Mouse (Mus musculus) forebrain, embryonic 11.5 days (tissue): ENCODE data around the gene Mob3a. TPM values are rescaled to one million over a fixed set of nuclear protein-coding genes. Genes with fewer than 3 reads are reported as not detected.

ENCODE experiments used
- ATAC-seq: fragments of 200-750 bp; cut with Nextera tagmentation; replicated peaks from 2 replicates; pipeline ENCODE4 v1.8.0; 2017; ENCODE audit warnings: moderate TSS enrichment; ENCODE audit not compliant: low FRiP score
- DNase-seq: peaks from one replicate; pipeline ENCODE4 v3.0.0-alpha.2; 2017; ENCODE audit warnings: low spot score
- H3K27ac ChIP-seq: fragments of 300-500 bp; sonication (generic); 2 replicates; pipeline ENCODE4 v1.5.1; 2014; ENCODE audit warnings: low read depth, low read length
- H3K27me3 ChIP-seq: fragments of 300-500 bp; sonication (generic); 2 replicates; pipeline ENCODE4 v1.6.1; 2014; ENCODE audit warnings: mild to moderate bottlenecking, low read length, mixed read lengths; ENCODE audit not compliant: control insufficient read depth, insufficient read depth
- H3K36me3 ChIP-seq: fragments of 300-500 bp; sonication (generic); 2 replicates; pipeline ENCODE4 v1.6.1; 2014; ENCODE audit warnings: mild to moderate bottlenecking, low read length, moderate library complexity, mixed read lengths; ENCODE audit not compliant: control insufficient read depth, insufficient read depth
- H3K4me1 ChIP-seq: fragments of 300-500 bp; sonication (generic); replicated peaks from 2 replicates; pipeline ENCODE4 v1.6.1; 2014; ENCODE audit warnings: low read length, mixed read lengths; ENCODE audit not compliant: control insufficient read depth, insufficient read depth
- H3K4me2 ChIP-seq: fragments of 300-500 bp; sonication (generic); 2 replicates; pipeline ENCODE4 v1.6.1; 2014; ENCODE audit warnings: low read depth, mild to moderate bottlenecking, low read length, moderate library complexity, mixed read lengths; ENCODE audit not compliant: severe bottlenecking
- H3K4me3 ChIP-seq: fragments of 300-500 bp; sonication (generic); 2 replicates; pipeline ENCODE4 v1.5.1; 2014; ENCODE audit warnings: low read depth, low read length
- H3K9ac ChIP-seq: fragments of 300-500 bp; sonication (generic); 2 replicates; pipeline ENCODE4 v1.6.1; 2014; ENCODE audit warnings: low read length
- H3K9me3 ChIP-seq: fragments of 300-500 bp; sonication (generic); 2 replicates; pipeline ENCODE4 v1.6.1; 2016; ENCODE audit warnings: low read length, mixed read lengths; ENCODE audit not compliant: control insufficient read depth
- WGBS: fragments of 180-500 bp; shearing (Covaris S2); extraction: QIAGEN DNeasy Blood & Tissue Kit; methylation state at CpG from one replicate; pipeline ENCODE4 v1.1.7; 2014; 5-methylcytosine and 5-hydroxymethylcytosine counted together
- polyA plus RNA-seq: library from polyadenylated mRNA; unstranded; fragments of >200 nt; fragmentation: Nextera tagmentation; extraction: Ambion mirVana; gene quantifications from 2 replicates; pipeline ENCODE4 v1.2.1, GENCODE M21; 2014

Mob3a gene
- polyA plus RNA-seq, 1 experiment from 2014 or later: 61.1 TPM

- peaks cover 2% of the 10 kb centered on the region for H3K4me1 ChIP-seq
- no peaks in the 10 kb centered on the region for H3K27me3 ChIP-seq
- no peak overlapping the region for H3K4me3 ChIP-seq
- DNase-seq: no peak
- 76% methylated on average over 10 of the region's 10 CpGs for whole genome bisulfite sequencing
- H3K27ac ChIP-seq: no peak overlapping the region
- no peaks in the 10 kb centered on the region for H3K36me3 ChIP-seq
- H3K4me2 ChIP-seq: no peak overlapping the region
- H3K9me3 ChIP-seq: no peaks in the 10 kb centered on the region
- no peak for ATAC-seq
- H3K9ac ChIP-seq: no peak overlapping the region
These were observed 5.8 kb downstream of the Mob3a start for GRCm38 (mm10) chr10:80695801-80696501.

- DNase-seq (no peak), ATAC-seq (no peak)
- Histone ChIP-seq H3K27me3 (no peaks in the 10 kb centered on the region), H3K4me2 (no peak overlapping the region), H3K4me3 (no peak overlapping the region), H3K9ac (no peak overlapping the region), H3K9me3 (no peaks in the 10 kb centered on the region), H3K27ac (no peak overlapping the region), H3K4me1 (0 out of 2 replicates have a peak, but pooled peaks cover 2% of the 10 kb centered on the region), H3K36me3 (no peaks in the 10 kb centered on the region)
- WGBS: 95% methylated on average over 2 of the region's 2 CpGs
These were observed 6.6 kb downstream of the Mob3a start for GRCm38 (mm10) chr10:80695186-80695585.

- no peak overlapping the region for H3K27ac ChIP-seq
- WGBS: 91% methylated on average over 13 of the region's 13 CpGs
These were observed 7.4 kb downstream of the Mob3a start for GRCm38 (mm10) chr10:80694159-80694938.

GRCm38 (mm10) chr10:80693401-80694045 lies 8.3 kb downstream of the Mob3a start:
- no peak overlapping the region for H3K27ac ChIP-seq
- 89% methylated on average over 12 of the region's 12 CpGs for WGBS
- DNase-seq (no peak), ATAC-seq (no peak)
- H3K9me3 ChIP-seq: no peaks in the 10 kb centered on the region
- H3K36me3 ChIP-seq: peaks cover 8% of the 10 kb centered on the region
- no peaks in the 10 kb centered on the region for H3K27me3 ChIP-seq
- H3K4me2 ChIP-seq: no peak overlapping the region
- H3K4me1 ChIP-seq: no peaks in the 10 kb centered on the region
- no peak overlapping the region for H3K4me3 ChIP-seq
- no peak overlapping the region for H3K9ac ChIP-seq

More at GRCm38 (mm10) chr10:80694159-80694938, 7.4 kb downstream of the Mob3a start:
- no peaks in the 10 kb centered on the region for H3K4me1 ChIP-seq
- no peaks in the 10 kb centered on the region for H3K27me3 ChIP-seq
- DNase-seq (no peak), ATAC-seq (no peak)
- no peak overlapping the region for H3K4me3 ChIP-seq
- peaks cover 6% of the 10 kb centered on the region for H3K36me3 ChIP-seq
- no peak overlapping the region for H3K9ac ChIP-seq
- no peak overlapping the region for H3K4me2 ChIP-seq
- H3K9me3 ChIP-seq: no peaks in the 10 kb centered on the region

GRCm38 (mm10) chr10:80692249-80693165 lies 9.3 kb downstream of the Mob3a start:
- 88% methylated on average over 14 of the region's 14 CpGs for WGBS
- peaks cover 8% of the 10 kb centered on the region for H3K36me3 ChIP-seq

GRCm38 (mm10) chr10:80687850-80688249 lies 13.9 kb downstream of the Mob3a start:
- H3K36me3 ChIP-seq: peaks cover 11% of the 10 kb centered on the region
- no peaks in the 10 kb centered on the region for H3K9me3 ChIP-seq
- WGBS: 52% methylated on average over 5 of the region's 5 CpGs
- H3K4me2 ChIP-seq: no peak overlapping the region
- no peak for ATAC-seq
- no peak overlapping the region for H3K27ac ChIP-seq
- H3K27me3 ChIP-seq: no peaks in the 10 kb centered on the region
- H3K4me1 ChIP-seq: no peaks in the 10 kb centered on the region
- no peak overlapping the region for H3K4me3 ChIP-seq
- no peak overlapping the region for H3K9ac ChIP-seq
- DNase-seq: no peak

More at GRCm38 (mm10) chr10:80692249-80693165, 9.3 kb downstream of the Mob3a start:
- Histone ChIP-seq H3K9ac (no peak overlapping the region; the same call in 1 of the 2 replicates), H3K27me3 (no peaks in the 10 kb centered on the region), H3K27ac (no peak overlapping the region), H3K4me3 (no peak overlapping the region), H3K4me2 (no peak overlapping the region), H3K4me1 (no peaks in the 10 kb centered on the region), H3K9me3 (no peaks in the 10 kb centered on the region)
- no peak for ATAC-seq
- DNase-seq: no peak

- 94% methylated on average over 3 of the region's 3 CpGs for WGBS
- Histone ChIP-seq H3K27me3 (no peaks in the 10 kb centered on the region), H3K4me1 (no peaks in the 10 kb centered on the region), H3K4me2 (no peak overlapping the region), H3K4me3 (no peak overlapping the region), H3K36me3 (peaks cover 11% of the 10 kb centered on the region), H3K9ac (no peak overlapping the region), H3K9me3 (no peaks in the 10 kb centered on the region), H3K27ac (no peak overlapping the region)
- DNase-seq (no peak), ATAC-seq (no peak)
These were observed 15.2 kb downstream of the Mob3a start for GRCm38 (mm10) chr10:80686617-80687016.

GRCm38 (mm10) chr10:80684984-80685383 lies 16.8 kb downstream of the Mob3a start:
- Histone ChIP-seq H3K4me1 (no peaks in the 10 kb centered on the region), H3K36me3 (peaks cover 11% of the 10 kb centered on the region), H3K4me2 (no peak overlapping the region), H3K27ac (no peak overlapping the region), H3K9ac (no peak overlapping the region), H3K27me3 (no peaks in the 10 kb centered on the region), H3K9me3 (no peaks in the 10 kb centered on the region), H3K4me3 (no peak overlapping the region)
- DNase-seq (no peak), ATAC-seq (no peak)
- 90% methylated on average over 4 of the region's 4 CpGs for WGBS
